Mouse (Mus musculus) left cerebral cortex, adult 8-10 months (tissue): ENCODE data around the gene Ern1. TPM values are rescaled to one million over a fixed set of nuclear protein-coding genes. Genes with fewer than 3 reads are reported as not detected.
"Not testable (repeated sequence)": the region's sequence is repeated elsewhere in the genome, so short reads cannot be mapped to it uniquely, and the experiment has no call there.

ENCODE experiments used
- DNase-seq, 2 experiments: peaks; one replicate each; pipeline ENCODE4 v3.0.0; 2022; ENCODE audit warnings: low spot score in 2 of 2
- total RNA-seq, 4 experiments: library from RNA; stranded (reverse); gene quantifications; 2 replicates each; pipeline ENCODE4 v1.2.4; 2022

The Ern1 gene
- total RNA-seq, 4 experiments from 2014 or later: 8.2 to 10.5 (median 9.2) TPM

GRCm38 (mm10) chr11:106437543-106437942 lies 50.1 kb downstream of the Ern1 start:
- no peak for DNase-seq

- no peak for DNase-seq
These were observed 50.6 kb downstream of the Ern1 start for GRCm38 (mm10) chr11:106437039-106437438.

GRCm38 (mm10) chr11:106430392-106430791 lies 57.3 kb downstream of the Ern1 start:
- DNase-seq: no peak

- no peak for DNase-seq
These were observed 58.0 kb downstream of the Ern1 start for GRCm38 (mm10) chr11:106429689-106430088.

- DNase-seq: no peak
These were observed 59.1 kb downstream of the Ern1 start for GRCm38 (mm10) chr11:106428556-106428955.

- DNase-seq: no peak
These were observed 59.5 kb downstream of the Ern1 start for GRCm38 (mm10) chr11:106428106-106428505.

- no peak for DNase-seq
These were observed 61.2 kb downstream of the Ern1 start for GRCm38 (mm10) chr11:106426447-106426846.

GRCm38 (mm10) chr11:106425201-106425600 lies 62.5 kb downstream of the Ern1 start:
- no peak for DNase-seq

- no peak for DNase-seq
These were observed 68.2 kb downstream of the Ern1 start for GRCm38 (mm10) chr11:106419262-106420102.

GRCm38 (mm10) chr11:106418622-106419196 lies 68.9 kb downstream of the Ern1 start:
- DNase-seq: peak; percentile 65 to 72

- no peak for DNase-seq
These were observed 69.8 kb downstream of the Ern1 start for GRCm38 (mm10) chr11:106417860-106418259.

- no peak for DNase-seq
These were observed 71.3 kb downstream of the Ern1 start for GRCm38 (mm10) chr11:106416331-106416730.

- no peak for DNase-seq
These were observed 74.9 kb downstream of the Ern1 start for GRCm38 (mm10) chr11:106412641-106413360.

- no peak for DNase-seq
These were observed 76.5 kb downstream of the Ern1 start for GRCm38 (mm10) chr11:106411157-106411556.

- DNase-seq: no peak
These were observed 77.1 kb downstream of the Ern1 start for GRCm38 (mm10) chr11:106410507-106410906.

GRCm38 (mm10) chr11:106410011-106410410 lies 77.6 kb downstream of the Ern1 start:
- DNase-seq: no peak

GRCm38 (mm10) chr11:106398481-106398880 lies 89.2 kb downstream of the Ern1 start:
- DNase-seq: no peak

GRCm38 (mm10) chr11:106397656-106398055 lies 90.0 kb downstream of the Ern1 start:
- no peak for DNase-seq

GRCm38 (mm10) chr11:106394055-106394454 lies 93.6 kb downstream of the Ern1 start:
- DNase-seq: not testable (repeated sequence)

GRCm38 (mm10) chr11:106393331-106393616 lies 94.4 kb downstream of the Ern1 start:
- no peak for DNase-seq

- no peak for DNase-seq
These were observed 94.9 kb downstream of the Ern1 start for GRCm38 (mm10) chr11:106392597-106393330.
